Mouse (Mus musculus) thymus, postnatal 4 days (tissue): ENCODE data around the gene Stum.
"Not testable (repeated sequence)": the region's sequence is repeated elsewhere in the genome, so short reads cannot be mapped to it uniquely, and the experiment has no call there.

ENCODE experiments used
- DNase-seq: peaks from one replicate; pipeline ENCODE4 v3.0.0; 2021

The Stum gene

DNA sequence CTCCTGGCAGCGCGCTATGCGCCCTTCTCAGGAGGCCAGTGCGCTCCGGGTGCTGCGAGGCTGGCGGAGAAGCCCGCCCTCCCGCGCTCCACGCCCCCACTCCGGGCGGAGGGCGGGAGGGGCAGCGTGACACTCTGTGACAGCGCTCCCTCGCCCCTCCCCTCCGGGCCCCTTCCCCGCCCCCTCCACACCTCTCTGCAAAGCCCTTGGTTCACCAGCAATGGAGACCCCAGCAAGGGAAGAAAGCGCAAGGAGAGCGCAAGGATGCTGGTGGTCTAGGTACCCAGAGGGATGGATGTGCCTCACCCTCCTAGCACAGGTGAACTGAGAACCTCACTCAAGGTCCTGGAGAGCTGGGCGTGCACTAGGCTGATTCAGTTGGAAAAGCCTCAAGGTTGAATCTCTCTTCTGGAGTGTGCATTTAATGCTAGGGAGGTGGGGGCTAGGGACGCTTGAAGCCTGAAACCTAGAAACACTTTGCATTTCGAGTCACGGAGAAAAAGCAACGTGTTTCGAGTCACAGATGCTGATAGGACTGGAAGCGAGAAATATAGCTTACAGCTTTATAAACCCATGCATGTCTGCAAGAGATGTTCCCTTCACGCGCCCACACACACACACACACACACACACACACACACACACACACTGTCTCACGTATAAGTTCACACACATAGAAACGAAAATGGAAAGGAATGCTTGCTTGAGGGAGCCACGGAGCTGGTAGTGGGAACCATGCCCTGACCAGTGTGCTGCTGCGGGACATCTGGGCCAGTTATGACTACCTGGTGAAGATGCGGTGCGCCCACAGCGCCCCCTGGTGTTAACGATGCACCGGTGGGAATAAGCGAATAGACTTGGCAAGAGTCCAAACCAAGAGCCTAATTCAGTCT lies at the start of gene Stum:
Gene Stum (minus strand): TSS at position 106 of the 893 bp plus-strand sequence.
- DNase-seq = peak; percentile 86

DNA sequence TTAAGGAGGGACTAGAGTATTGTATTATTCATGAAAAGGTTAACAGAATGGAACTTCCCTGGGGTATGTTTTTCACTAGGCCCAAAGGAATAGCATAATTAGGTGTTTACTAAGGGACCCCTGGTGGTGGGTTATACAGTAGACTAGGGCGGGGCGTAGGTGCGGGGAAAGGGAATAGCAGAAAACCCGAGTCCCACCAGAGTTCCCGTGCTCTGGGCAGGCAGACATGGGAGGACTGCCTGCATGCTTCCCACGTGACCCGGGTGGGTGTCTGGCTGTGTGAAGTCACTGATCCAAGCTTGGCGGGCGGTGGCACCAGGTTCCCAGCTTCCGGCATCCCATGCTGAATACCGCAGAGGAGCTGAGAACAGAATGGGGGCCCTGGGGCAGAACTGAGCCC lies 49.4 kb upstream of the Stum start:
- no peak for DNase-seq

DNA sequence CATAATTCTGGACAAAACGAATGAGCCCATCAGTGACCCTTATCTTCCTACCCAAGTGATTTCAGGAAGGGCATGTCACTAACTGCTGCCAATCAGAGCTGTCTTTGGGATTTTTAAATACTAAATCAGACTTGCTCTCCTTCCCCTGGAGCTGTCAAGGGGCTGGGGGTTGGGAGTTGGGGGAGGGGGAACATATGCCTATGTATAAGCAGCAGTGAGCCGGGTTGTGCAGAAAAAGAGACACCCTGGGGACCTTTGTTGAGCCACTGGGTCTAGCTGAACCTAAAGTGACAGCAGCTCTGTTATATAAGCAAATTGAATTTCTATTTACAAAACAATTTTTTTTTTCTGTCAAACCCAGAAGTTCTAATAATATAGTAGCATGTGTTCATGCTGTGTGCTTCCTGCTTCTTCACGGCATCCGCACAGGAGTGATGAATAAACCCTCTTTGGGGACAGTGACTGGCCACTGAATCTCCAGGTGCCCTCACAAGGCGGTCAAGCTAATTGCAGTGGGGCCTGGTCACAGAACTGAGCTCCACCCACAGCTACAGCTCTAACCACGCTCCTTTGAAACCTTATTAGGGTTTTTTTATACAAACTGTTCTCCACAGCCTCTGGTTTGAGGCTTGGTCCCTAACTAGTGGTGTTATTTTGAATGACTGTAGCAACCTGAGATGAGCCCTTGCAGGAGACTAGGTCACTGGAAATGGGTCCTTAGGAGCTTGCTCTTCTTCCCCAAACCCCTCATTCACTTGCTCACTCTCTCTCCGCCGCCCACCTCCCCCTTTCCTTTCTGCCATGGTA lies 47.4 kb upstream of the Stum start:
- DNase-seq = no peak

DNA sequence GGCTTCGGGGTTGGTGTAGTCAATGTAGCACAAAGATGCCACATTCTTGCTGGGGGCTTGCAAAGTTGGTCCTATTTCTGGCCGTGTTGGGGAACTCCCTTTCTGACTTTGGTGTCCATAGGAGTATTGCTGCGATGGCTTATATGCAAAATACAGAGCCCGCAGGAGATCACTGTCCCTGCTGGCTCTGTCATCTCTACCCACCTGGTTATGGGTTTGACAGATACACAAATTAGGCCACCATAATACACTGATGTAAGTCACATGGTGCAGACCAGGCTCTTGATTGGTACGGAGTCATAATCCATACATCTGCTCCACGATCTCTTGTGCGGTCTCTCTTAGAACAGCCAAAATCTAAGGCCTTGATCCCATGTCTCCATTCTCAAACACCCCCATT lies 46.5 kb upstream of the Stum start:
- no peak for DNase-seq

DNA sequence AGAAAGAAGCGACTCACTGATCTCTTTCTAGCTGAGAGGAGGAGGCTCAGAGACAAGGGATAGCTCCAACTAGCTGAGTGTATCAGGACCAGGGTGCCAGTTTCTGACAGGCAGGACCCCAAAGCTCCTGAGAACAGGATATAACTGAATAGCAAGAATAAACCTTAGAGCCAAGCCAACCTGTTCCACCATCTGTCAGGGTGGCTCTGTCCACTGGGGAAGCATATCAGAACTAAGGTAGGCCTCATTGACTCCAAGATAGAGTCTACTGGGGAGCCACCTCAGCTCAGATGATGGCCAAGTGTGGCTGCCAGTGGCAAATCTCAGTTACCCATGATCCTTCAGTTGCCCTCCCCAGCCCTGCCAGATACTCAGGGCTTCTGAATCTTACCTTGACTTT lies 42.0 kb upstream of the Stum start:
- no peak for DNase-seq

DNA sequence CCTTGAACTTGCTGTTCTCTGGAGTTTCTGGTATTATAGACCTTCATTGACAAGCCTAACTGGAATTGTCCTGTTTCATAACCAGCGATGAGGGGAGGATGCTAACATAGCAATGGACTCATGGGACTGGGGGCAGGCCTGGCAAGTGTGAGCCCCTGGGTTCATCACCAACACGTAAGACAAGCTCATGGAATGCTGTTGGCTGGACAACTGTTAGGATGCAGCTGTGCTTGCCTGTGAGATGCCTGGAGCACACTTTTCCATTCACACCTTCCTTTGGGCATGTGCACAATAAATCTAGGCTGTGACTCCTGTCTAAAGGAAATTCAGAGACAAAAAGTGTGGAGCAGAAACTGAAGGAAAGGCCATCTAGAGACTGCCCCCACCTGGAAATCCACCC lies 40.0 kb upstream of the Stum start:
- no peak for DNase-seq

DNA sequence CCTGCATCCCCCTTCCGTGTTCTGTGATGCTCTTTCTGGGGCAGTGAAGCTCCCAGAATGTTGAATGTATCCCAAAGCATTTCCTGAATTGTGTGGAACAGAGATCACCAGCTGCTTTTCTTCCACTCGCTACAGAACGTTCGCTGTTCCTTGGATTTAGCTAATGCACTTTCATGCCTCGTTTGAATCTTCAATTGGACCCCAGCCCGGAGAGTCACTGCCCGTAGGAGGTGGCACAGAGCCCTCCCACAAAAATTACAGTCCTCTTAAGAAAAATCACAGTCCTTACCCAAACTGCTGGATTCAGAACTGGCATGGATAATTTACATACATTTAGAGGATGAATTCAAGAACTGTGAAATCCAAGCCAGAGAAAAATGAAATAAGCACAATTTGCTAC lies 36.9 kb upstream of the Stum start:
- no peak for DNase-seq

DNA sequence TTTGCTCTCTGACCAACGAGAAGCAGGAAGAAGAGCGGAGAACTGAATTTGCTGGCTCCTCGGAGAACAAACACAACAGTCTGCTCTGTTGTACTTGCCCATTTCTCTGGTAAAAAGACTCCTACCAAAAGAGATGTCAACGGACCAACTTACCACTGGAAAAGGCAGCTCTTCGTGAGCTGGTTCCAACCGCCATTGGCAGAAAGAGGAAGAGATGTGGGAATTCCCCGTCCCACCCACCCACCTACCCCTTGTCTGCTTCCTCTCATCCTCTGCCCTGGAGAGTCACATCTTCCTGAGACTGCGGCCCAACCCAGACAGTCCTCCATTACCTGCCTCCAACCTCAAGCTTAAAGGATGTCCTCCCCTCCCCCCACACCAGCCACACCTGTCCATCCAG lies 36.2 kb upstream of the Stum start:
- DNase-seq = no peak

DNA sequence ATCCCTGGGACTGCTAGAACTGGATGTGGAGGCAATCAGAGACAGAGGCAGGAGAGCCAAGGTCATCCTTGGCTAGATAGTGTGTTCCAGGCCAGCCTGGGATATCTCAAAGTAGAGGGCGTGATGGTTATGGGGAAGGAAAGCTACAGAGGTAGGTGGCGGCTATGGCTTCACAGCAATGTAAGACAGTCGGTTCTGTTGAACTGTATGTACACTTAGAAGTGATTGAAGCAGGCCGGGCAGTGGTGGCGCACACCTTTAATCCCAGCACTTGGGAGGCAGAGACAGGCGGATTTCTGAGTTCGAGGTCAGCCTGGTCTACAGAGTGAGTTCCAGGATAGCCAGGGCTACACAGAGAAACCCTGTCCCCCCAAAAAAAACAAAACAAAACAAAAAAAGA lies 35.6 kb upstream of the Stum start:
- not testable (repeated sequence) for DNase-seq

DNA sequence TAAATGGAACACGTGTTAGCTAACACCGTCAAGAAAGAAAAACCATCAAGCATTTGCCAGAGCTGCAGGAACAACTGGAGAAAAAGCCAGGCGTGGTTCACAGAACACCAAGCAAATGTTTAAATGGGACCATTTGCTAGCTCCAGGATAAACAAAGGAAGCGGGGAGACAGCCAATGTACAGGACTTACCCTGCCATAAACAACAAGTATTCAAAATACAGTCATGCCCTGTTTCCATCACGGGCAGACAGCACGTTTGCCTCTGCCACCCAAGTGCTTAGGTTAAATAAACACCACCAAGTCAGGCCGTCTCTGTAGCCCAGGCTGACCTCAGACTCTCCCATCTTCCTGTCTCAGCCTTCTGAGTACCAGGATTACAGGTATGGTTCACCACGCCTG lies 35.1 kb upstream of the Stum start:
- no peak for DNase-seq

DNA sequence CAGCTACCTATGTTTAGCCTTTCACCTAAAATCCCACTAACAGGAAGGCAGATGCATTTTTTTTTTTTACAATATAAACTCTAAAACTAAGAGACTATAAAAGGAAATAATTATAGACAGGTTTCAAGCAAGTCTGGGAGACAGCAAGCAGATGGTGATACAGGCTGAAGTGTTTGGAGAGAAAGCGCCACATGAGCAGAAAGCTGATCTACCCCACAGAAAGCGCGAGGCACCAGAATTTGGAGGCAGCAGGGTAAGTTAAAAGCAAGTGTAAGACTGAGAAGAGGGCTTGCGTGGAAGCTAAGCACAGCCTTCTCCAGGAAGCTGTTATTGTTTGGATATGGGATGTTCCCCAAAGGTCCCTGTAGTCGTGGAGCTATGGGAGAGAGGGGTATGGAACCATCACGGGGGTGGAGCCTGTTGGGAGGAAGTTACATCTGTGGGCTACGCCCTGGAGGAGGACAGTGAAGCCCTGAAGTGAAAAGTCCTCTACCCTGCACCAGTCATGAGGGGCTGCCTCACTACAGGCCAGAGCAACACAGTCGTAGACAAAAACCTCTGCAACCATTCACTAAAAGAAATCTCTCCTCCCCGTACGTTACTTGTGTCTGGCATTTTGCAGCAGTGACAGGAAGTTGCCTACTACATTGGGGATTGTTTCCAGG lies 34.2 kb upstream of the Stum start:
- DNase-seq = no peak

DNA sequence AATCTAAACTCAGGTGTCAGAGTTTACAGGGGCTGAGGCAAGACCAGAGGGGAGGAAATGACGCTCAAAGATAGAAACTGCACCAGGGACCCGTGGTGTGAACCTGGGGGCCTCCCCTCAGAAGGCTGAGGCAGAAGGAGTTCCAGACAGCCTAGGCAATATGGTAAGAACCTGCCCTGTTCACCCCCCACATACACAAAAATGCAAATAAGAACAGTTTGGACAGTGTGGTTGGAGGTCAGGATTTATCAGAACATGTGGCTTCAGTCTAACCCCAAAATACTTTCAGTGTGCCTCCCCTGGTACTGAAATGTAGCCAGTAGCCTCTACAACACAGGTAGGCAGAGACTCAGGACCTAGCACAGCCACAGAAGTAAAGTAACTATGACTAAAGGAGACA lies 30.8 kb upstream of the Stum start:
- no peak for DNase-seq

DNA sequence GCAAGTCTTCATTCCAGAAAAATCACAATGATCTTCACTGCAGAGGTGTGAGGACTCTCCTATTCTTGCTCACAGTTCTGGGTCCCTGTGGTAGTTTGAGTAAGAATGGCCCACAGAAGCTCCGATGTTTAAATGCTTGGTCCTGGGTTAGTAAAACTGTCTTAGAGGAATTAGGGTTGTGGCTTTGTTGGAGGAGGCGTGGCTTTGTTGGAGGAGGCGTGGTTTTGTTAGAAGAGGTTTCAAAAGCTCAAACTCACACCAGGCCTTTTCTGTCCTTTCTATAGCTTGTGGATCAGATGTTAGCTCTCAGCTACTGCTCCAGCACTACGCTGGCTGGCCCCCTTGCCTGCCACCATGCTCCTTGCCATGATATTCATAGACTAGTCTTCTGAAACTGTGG lies 27.6 kb upstream of the Stum start:
- DNase-seq = peak; percentile 47

DNA sequence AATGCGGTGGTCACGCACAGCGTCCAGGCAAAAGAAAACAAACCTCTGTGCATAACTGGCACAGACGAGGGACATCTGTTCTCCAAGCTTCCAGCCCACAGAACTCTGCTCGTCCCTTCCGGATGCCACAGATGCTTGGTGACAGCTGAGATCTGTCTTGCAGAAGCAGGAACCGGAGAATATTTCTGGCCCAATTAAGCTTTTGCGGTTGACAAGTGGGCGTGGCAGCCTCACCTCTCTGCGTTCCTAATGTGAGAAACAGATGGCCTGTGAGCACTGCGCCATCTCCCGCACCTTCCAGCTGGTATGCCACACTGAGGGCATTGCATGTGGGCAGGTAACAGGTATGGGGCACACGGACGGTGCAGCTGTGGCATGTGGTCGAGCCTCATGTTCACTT lies 27.1 kb upstream of the Stum start:
- peak; percentile 27 for DNase-seq

DNA sequence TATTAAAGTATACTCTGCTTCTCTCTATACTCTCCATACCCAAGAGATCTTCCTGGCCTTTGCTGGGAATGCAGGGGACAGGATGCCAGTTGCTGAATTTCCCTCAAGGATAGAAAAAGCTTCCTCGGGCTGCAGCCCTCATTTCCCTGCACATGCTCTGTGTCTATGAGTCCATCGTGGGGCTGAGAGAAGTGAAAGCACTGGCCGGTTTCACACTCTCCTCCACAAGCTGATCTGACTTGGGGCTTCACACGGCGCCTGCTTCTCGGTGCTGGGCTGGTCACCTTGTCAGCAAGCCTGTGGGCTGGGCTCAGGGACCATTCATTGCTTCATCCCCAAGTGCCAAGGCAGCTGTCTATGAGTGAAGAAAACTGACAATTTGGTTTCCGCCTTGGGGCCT lies 25.4 kb upstream of the Stum start:
- no peak for DNase-seq

DNA sequence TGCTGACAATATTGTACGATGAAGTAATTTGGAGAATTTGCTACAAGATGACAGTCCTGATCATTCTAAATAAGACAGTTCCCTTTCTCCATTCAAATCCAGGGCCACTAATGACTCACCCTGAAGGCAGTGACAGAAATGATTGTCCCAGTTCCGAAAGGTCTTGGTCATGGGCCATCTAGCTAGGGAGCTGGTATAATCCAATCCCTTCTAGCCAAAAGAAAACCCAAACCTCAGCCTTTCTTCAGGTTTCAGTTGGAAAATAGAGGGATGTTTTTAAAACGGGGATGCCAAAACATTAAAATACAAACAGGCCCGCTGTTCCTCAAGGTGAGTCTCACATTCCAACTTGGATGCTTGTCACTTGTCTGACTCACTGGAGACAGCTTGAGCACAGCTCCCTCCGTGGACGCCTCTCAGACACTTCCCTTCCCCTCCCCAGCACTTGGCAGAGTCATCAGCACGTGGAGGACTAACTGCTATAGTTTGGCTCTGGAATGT lies 24.0 kb upstream of the Stum start:
- no peak for DNase-seq

DNA sequence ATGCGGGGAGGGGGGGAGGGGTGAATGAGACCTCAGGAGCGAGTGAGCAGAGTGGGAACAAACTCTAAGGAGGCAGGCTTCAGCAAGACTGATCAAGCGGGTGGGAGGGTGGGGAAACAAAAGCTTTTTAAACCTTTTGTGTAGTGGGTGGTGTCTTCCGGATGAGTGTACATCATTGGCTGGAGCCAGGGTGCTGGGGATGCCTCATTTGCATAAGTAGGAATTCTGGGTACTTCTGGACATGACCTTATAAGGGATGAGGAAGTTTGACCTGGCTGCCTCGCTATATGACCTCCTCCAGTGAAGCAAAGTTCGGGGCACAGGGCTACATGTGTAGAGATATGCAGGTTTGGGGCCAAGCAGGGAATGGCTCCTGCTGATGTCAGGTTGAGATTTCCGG lies 23.0 kb upstream of the Stum start:
- DNase-seq = no peak

DNA sequence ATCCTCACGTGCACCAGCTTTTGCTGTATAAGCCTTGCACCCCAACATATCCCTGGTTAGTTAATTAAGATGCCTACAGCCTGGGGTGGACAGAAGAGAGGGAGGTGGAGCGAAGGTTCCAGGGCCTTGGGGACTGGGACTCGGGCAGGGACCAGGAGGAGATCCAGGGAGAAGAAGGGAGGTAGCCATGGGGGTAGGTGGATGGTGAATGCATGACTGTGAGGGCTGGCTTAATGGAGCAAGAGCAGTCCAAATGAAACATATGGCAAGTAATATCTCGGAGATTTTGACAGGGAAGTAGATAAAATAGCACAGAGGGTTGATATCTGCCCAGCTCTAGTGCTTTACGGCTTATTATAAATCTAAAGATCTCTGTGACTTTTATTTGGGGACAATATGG lies 21.6 kb upstream of the Stum start:
- no peak for DNase-seq

DNA sequence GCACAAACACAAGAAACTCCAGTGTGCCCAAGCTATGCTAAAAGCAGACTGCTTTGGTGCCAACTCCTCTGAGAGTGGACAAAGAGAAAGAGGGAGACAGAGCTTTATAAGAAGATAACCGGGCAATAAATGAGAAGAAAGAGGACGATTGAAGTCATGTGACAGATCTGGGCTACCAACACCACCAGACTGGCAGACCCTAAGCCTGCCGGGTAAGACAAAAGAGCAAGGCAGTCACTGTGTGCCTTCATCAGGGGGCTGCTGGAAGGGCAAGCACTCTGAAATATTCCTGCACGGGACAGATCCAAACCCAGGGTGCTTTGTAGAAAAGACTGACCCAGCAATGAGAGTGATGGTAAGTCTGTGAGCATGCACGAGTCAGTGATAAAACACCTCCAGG lies 20.2 kb upstream of the Stum start:
- no peak for DNase-seq

DNA sequence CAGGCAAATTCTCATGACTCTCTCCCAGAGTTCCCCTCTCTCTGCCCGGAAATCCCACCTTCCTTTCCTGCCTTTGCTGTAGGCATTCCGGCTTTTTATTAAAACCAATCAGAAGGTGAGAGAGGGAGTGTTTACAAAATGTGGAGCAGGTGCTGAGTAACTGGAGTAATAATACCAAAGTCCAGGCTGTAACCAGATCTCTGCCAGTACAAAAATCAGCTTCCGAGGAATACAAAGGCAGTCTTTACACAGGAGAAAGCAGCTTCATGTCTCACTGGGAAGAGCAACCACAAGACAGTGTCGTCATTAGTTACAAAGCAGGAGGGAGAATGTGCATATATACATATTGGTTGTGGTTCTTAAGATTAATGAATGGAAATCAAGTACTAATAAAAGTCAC lies 19.3 kb upstream of the Stum start:
- DNase-seq = no peak

DNA sequence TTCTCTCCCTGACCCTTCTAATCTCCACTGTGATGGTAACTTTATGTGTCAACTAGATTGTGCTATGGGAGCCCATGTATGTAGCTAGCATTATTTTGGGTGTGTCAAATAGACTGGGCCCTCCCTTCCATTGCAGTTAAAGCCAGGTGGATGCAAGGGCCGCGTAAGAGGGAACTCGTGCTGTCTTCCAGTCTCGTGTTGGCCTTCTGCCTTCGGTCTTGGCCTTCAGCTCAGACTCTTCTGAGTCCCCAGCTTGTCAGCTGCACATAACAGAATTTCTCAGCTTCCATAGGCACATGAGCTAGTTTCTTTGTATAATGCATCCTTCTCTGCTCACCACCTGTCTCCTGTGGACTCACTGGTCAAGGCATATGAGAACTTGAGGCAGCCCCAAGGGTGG lies 17.3 kb upstream of the Stum start:
- DNase-seq = no peak

DNA sequence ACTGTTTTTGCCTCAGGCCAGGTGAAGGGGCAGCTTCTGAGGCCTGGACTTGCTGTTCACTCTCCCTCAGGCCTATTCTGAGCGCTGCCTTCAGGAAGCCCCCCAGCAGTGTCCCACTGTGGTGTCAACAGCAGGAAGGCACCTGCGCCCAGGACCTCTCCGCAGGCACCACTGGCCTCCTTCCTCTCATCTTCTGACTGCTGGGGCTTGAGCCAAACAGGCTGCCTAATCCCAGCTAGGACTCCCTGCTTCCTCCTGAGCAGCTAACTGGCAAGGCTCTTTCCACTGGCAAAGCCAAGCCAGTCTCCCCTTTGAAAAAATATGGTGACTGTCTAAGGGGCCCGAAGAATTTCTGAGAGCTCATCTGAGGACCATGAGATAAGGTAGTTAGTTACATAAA lies 16.9 kb upstream of the Stum start:
- DNase-seq = peak; percentile 22

DNA sequence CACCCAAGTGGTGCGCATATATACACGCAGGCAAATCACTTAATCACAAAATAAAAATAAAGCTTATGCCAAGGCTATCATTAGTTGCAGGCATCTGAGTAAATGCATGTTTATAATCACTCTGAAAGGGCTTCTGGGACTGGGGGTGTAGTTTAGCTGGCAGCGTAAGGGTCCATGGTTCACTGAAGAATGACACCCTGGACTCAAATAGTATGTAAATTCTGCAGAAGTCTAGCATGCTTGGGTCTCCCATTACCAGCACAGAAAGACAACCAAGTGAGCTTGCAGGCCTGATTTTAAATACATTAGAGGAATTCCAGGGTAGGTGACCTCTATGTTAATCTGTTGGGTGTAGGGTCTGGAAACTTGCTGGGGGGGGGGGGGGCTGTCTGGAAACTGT lies 16.5 kb upstream of the Stum start:
- DNase-seq = no peak

DNA sequence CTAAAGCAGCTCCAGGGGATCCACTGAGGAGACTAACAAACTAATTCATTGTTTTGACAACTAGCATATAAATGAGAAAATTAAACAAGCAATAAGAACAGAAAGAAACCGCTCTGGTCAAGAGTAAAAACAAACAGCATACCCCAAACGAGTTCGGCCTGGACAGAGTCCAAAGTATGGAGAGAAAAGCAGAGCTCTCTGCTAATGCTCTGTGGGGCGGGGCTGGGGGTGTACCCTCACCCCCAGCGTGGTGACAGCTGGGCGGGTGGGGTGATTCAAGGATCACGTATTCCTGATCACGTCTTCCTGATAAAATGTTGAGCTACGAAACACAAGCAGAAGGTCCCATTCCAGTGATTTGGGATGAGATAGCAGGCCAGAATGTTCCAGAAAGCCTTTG lies 9.5 kb upstream of the Stum start:
- no peak for DNase-seq
